Mouse (Mus musculus) ES-Bruce4 (cell line): Measurements from ENCODE around the gene Flot2. TPM values are rescaled to one million over a fixed set of nuclear protein-coding genes. Genes with fewer than 3 reads are reported as not detected.

Source experiments
- H3K27ac ChIP-seq: 2 replicates; pipeline ENCODE4 v1.5.1; 2012; ENCODE audit warnings: low read length, inconsistent platforms; ENCODE audit not compliant: insufficient read depth
- H3K27me3 ChIP-seq: 2 replicates; pipeline ENCODE4 v1.6.1; 2012; ENCODE audit warnings: mild to moderate bottlenecking, low read length, inconsistent platforms; ENCODE audit not compliant: control insufficient read depth, poor library complexity, insufficient read depth, severe bottlenecking
- H3K36me3 ChIP-seq: 2 replicates; pipeline ENCODE4 v1.6.1; 2012; ENCODE audit warnings: inconsistent platforms, mild to moderate bottlenecking, low read length, moderate library complexity; ENCODE audit not compliant: control insufficient read depth, poor library complexity, insufficient read depth, severe bottlenecking
- H3K4me1 ChIP-seq: one replicate; pipeline ENCODE4 v1.8.1; 2011; ENCODE audit warnings: low read length; ENCODE audit not compliant: control insufficient read depth, insufficient read depth
- H3K4me3 ChIP-seq: 2 replicates; pipeline ENCODE4 v1.5.1; 2011; ENCODE audit warnings: low read depth, mild to moderate bottlenecking, low read length
- H3K9ac ChIP-seq: 2 replicates; pipeline ENCODE4 v1.6.1; 2012; ENCODE audit warnings: low read depth, mild to moderate bottlenecking, inconsistent platforms; ENCODE audit not compliant: poor library complexity, severe bottlenecking
- H3K9me3 ChIP-seq: replicated peaks from 2 replicates; pipeline ENCODE4 v1.6.1; 2012; ENCODE audit warnings: mild to moderate bottlenecking, low read length, inconsistent platforms; ENCODE audit not compliant: control insufficient read depth, poor library complexity, insufficient read depth, severe bottlenecking
- CTCF ChIP-seq: IDR thresholded peaks from one replicate; pipeline ENCODE4 v1.8.1; 2011; ENCODE audit warnings: low read depth, low read length
- EP300 ChIP-seq: IDR thresholded peaks from 2 replicates; pipeline ENCODE4 v1.6.1; 2011; ENCODE audit warnings: low read depth, low read length; ENCODE audit not compliant: insufficient read depth
- POLR2A ChIP-seq: IDR thresholded peaks from one replicate; pipeline ENCODE4 v1.8.1; 2011; ENCODE audit warnings: low read length; ENCODE audit not compliant: insufficient read depth
- polyA plus RNA-seq: library from polyadenylated mRNA; stranded (reverse); fragments of >200 nt; gene quantifications from 2 replicates; pipeline ENCODE4 v1.2.4, GENCODE M21; 2011; ENCODE audit warnings: low read depth; ENCODE audit not compliant: missing spikeins, insufficient read depth, insufficient read length

The Flot2 gene
- polyA plus RNA-seq, 1 experiment: 76.6 TPM

DNA sequence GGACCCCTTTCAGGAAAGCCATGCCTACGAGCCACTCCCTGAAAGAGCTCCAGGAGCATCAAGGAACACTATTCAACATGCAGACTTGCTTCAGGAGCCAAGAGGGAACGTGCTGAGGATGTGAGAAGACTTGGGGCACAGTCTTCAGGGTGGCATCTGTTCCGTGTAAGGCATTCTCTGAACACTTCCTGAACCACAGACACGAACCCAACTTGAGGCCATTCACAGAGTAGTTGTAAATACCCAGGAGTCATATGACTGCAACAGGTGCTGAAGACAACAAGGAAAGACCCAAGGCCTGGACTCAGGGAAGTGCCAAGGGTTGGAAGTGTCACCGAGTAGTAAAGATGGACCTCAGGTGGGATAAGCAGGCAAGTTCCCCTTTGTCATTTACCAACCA, 29.8 kb downstream of the Flot2 start:
- H3K27me3 ChIP-seq: no peaks in the 10 kb centered on the region
- H3K4me3 ChIP-seq: no peak overlapping the region
- H3K27ac ChIP-seq: no peak overlapping the region
- TF ChIP-seq EP300 (no peak), CTCF (no peak), POLR2A (no peak)
- H3K9me3 ChIP-seq: no peaks in the 10 kb centered on the region
- H3K4me1 ChIP-seq: peaks cover 5% of the 10 kb centered on the region
- no peaks in the 10 kb centered on the region for H3K36me3 ChIP-seq
- H3K9ac ChIP-seq: no peak overlapping the region

DNA sequence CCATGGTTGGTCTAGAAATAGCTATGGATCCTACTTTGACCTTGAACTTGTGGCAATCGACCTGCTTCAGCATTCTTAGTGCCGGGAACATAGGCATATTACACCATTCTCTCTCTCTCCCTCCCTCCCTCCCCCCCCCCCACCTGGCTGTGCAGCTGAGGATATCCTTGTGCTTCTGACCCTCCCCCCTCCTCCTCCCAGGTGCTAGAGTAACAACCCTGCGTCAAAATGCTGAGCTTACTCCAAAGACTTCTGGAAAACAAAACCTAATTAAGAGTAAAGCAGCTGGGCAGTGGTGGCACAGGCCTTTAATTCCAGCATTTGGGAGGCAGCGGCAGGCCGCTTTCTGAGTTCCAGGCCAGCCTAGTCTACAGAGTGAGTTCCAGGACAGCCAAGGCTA, 31.4 kb downstream of the Flot2 start:
- Histone ChIP-seq H3K9me3 (no peaks in the 10 kb centered on the region), H3K4me3 (no peak overlapping the region), H3K36me3 (peaks cover 5% of the 10 kb centered on the region), H3K27ac (no peak overlapping the region), H3K4me1 (peaks cover 5% of the 10 kb centered on the region), H3K27me3 (no peaks in the 10 kb centered on the region), H3K9ac (no peak overlapping the region)
- no peak for TF ChIP-seq EP300
- TF ChIP-seq CTCF: no peak
- TF ChIP-seq POLR2A: no peak

DNA sequence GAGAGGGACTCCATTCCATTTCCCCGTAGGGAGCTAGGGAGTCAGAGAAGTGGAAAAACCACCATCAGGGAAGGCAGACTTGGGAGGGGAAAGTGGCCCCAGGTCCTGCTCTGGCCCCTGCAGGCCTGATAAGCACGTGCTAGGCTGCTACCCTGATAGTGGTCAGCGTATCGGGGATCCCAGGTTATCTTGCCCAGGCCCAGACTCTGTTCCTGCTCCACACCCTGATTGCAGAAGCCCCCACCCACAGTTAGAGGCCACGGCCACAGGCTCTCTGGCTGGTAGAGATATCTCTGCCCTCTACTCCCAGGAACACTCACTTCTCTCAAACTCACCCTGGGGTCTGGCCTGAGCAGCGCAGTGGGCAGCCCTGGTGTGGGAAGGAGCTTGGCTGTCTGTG, 31.9 kb downstream of the Flot2 start:
- TF ChIP-seq CTCF (no peak), EP300 (no peak), POLR2A (no peak)
- H3K27ac ChIP-seq: no peak overlapping the region
- H3K4me1 ChIP-seq: peaks cover 5% of the 10 kb centered on the region
- no peaks in the 10 kb centered on the region for H3K27me3 ChIP-seq
- H3K36me3 ChIP-seq: peaks cover 8% of the 10 kb centered on the region
- H3K4me3 ChIP-seq: no peak overlapping the region
- H3K9ac ChIP-seq: no peak overlapping the region
- no peaks in the 10 kb centered on the region for H3K9me3 ChIP-seq

DNA sequence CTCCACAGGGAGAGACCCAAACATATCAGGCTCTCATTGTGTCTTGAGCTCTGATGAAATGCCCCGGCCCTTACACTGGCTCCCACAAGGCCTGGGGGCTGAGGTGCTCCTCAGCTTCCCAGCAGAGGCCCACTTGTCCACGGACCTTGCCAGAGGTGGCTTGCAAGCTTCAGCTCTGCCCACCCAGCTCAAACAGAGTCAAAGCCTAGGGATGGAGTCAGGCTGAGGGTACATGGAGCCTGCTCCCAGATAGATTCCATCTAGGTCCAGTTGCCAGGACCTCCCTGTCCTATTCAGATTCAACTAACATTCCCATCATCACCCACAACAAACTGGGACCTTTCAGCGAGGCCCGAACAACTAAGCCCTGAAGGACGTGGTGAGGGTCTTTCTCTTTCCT, 34.2 kb downstream of the Flot2 start:
- no peak overlapping the region for H3K9ac ChIP-seq
- H3K4me1 ChIP-seq: peaks cover 5% of the 10 kb centered on the region
- no peak overlapping the region for H3K4me3 ChIP-seq
- no peak overlapping the region for H3K27ac ChIP-seq
- no peaks in the 10 kb centered on the region for H3K9me3 ChIP-seq
- peaks cover 18% of the 10 kb centered on the region for H3K36me3 ChIP-seq
- TF ChIP-seq EP300 (no peak), CTCF (no peak), POLR2A (no peak)
- H3K27me3 ChIP-seq: no peaks in the 10 kb centered on the region

DNA sequence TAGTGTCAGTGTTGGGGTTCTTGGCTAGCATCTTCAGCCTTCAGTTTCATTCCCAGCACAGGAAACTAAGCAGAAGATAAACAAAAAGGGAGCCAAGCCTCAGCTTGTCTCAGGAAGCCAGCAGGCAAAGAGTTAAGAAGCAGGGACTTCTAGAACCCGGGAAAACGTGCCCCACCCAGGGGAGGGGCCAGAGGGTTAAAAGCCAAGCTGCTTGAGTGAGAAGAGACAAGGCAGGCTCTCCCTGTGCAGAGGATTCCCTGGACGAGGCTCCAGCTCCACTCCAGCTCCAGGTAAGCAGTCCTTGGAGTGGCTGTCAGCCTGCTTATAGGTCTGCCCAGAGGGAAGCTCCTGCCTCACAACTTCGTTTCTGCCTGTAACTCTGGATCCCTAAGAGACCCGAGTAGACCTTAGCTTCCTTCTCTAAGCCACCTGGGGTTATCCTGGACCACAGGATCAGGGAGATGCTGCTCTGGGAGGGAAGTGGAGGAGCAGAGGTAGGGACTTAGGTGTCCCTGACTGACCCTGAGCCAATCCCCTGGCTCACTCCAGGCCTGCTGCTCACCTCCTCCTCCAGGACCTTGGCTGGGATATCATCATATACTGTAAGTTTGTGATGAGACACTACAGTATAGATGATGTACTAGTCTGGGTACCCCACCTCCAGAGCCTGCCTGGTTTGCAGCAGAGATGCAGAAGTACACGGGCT, 34.8 kb downstream of the Flot2 start:
- H3K36me3 ChIP-seq: peaks cover 19% of the 10 kb centered on the region
- peaks cover 5% of the 10 kb centered on the region for H3K4me1 ChIP-seq
- no peak overlapping the region for H3K27ac ChIP-seq
- no peak overlapping the region for H3K4me3 ChIP-seq
- no peak overlapping the region for H3K9ac ChIP-seq
- no peaks in the 10 kb centered on the region for H3K27me3 ChIP-seq
- H3K9me3 ChIP-seq: no peaks in the 10 kb centered on the region
- no peak for TF ChIP-seq POLR2A
- no peak for TF ChIP-seq EP300
- no peak for TF ChIP-seq CTCF

DNA sequence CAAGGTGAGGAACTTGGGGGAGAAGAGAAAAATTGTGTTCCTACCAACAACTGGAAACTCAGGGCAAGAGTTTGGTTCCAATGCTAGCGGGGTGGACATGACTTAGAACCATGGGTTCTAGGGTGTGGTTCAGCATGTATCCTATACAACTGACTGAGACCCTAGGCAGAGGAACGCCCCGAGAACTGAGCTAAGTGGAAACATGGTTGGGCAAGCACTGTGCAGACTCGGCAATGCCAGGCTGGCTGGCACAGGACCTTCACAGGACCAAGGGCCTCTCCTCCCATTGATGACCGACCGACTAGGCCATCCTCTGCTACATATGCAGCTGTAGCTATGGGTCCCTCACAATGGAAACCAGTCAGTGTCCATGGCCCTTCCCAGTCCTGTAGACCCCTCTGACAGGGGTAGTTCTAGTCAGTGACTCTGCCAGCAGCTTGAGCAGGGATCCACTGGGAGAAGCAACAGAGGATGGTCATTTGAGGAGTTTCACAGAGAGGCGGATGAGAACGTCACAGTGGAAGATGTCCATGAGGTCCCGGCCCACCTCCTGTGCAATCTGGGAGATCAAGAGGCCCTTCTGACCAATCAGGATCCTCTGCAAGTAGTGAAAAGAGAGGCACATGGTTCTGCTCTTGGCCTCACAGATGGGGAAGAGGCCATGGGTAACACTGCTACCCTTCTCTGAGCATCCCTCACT, 36.0 kb downstream of the Flot2 start:
- Histone ChIP-seq H3K27ac (no peak overlapping the region), H3K4me3 (no peak overlapping the region), H3K27me3 (no peaks in the 10 kb centered on the region), H3K36me3 (peaks cover 24% of the 10 kb centered on the region), H3K4me1 (peaks cover 5% of the 10 kb centered on the region), H3K9me3 (no peaks in the 10 kb centered on the region), H3K9ac (no peak overlapping the region)
- TF ChIP-seq POLR2A (no peak), CTCF (no peak), EP300 (no peak)
